Mouse (Mus musculus) midbrain, embryonic 11.5 days (tissue): ENCODE measurements around the gene Sf1. TPM values are rescaled to one million over a fixed set of nuclear protein-coding genes. Genes with fewer than 3 reads are reported as not detected.

Source experiments
- ATAC-seq: fragments of 200-750 bp; cut with Nextera tagmentation; 2 replicates; pipeline ENCODE4 v1.8.0; 2017; ENCODE audit warnings: moderate TSS enrichment, moderate library complexity; ENCODE audit not compliant: low FRiP score
- DNase-seq: peaks from one replicate; pipeline ENCODE4 v3.0.0; 2015; ENCODE audit warnings: low spot score; ENCODE audit errors: missing footprints
- H3K27ac ChIP-seq: fragments of 300-500 bp; sonication (generic); 2 replicates; pipeline ENCODE4 v1.5.1; 2014; ENCODE audit warnings: low read depth, low read length
- H3K27me3 ChIP-seq: fragments of 300-500 bp; sonication (generic); 2 replicates; pipeline ENCODE4 v1.6.1; 2014; ENCODE audit warnings: mild to moderate bottlenecking, low read length, moderate library complexity, mixed read lengths; ENCODE audit not compliant: control insufficient read depth, insufficient read depth
- H3K36me3 ChIP-seq: fragments of 300-500 bp; sonication (generic); 2 replicates; pipeline ENCODE4 v1.6.1; 2014; ENCODE audit warnings: mild to moderate bottlenecking, low read length, moderate library complexity, mixed read lengths; ENCODE audit not compliant: control insufficient read depth, insufficient read depth
- H3K4me1 ChIP-seq: fragments of 300-500 bp; sonication (generic); 2 replicates; pipeline ENCODE4 v1.6.1; 2014; ENCODE audit warnings: low read length; ENCODE audit not compliant: control insufficient read depth, insufficient read depth
- H3K4me2 ChIP-seq: fragments of 300-500 bp; sonication (generic); 2 replicates; pipeline ENCODE4 v1.6.1; 2014; ENCODE audit warnings: mild to moderate bottlenecking, moderate library complexity
- H3K4me3 ChIP-seq: fragments of 300-500 bp; sonication (generic); 2 replicates; pipeline ENCODE4 v1.5.1; 2014; ENCODE audit warnings: low read depth, low read length
- H3K9ac ChIP-seq: fragments of 300-500 bp; sonication (generic); 2 replicates; pipeline ENCODE4 v1.6.1; 2014; ENCODE audit warnings: low read length
- H3K9me3 ChIP-seq: fragments of 300-500 bp; sonication (generic); 2 replicates; pipeline ENCODE4 v1.6.1; 2016; ENCODE audit warnings: low read length; ENCODE audit not compliant: control insufficient read depth
- WGBS: fragments of 180-500 bp; shearing (Covaris S2); extraction: QIAGEN DNeasy Blood & Tissue Kit; methylation state at CpG from one replicate; pipeline ENCODE4 v1.1.7; 2014; 5-methylcytosine and 5-hydroxymethylcytosine counted together
- polyA plus RNA-seq: library from polyadenylated mRNA; unstranded; fragments of >200 nt; fragmentation: Nextera tagmentation; extraction: Ambion mirVana; gene quantifications from 2 replicates; pipeline ENCODE4 v1.2.1, GENCODE M21; 2014

The Sf1 gene
- polyA plus RNA-seq, 1 experiment from 2014 or later: 215 TPM

GRCm38 (mm10) chr19:6364842-6365241 lies 1.4 kb downstream of the Sf1 start:
- WGBS: 3% methylated on average over 2 of the region's 2 CpGs
- H3K27me3 ChIP-seq: no peaks in the 10 kb centered on the region
- H3K4me3 ChIP-seq: peak overlapping the region; percentile 100
- peaks cover 11% of the 10 kb centered on the region for H3K4me1 ChIP-seq
- H3K9ac ChIP-seq: peak overlapping the region; percentile 100
- ATAC-seq: no peak
- H3K4me2 ChIP-seq: peak overlapping the region; percentile 92
- no peak for DNase-seq
- peaks cover 27% of the 10 kb centered on the region for H3K36me3 ChIP-seq
- no peaks in the 10 kb centered on the region for H3K9me3 ChIP-seq
- H3K27ac ChIP-seq: no peak overlapping the region

GRCm38 (mm10) chr19:6370175-6370574 lies 6.7 kb downstream of the Sf1 start:
- Histone ChIP-seq H3K4me2 (no peak overlapping the region), H3K4me1 (peaks cover 3% of the 10 kb centered on the region), H3K4me3 (no peak overlapping the region), H3K27me3 (no peaks in the 10 kb centered on the region), H3K9ac (no peak overlapping the region), H3K36me3 (peaks cover 70% of the 10 kb centered on the region), H3K9me3 (no peaks in the 10 kb centered on the region), H3K27ac (no peak overlapping the region)
- ATAC-seq: no peak
- no peak for DNase-seq
- 87% methylated on average over 2 of the region's 2 CpGs for WGBS

- no peak for DNase-seq
- WGBS: 94% methylated on average over 3 of the region's 3 CpGs
These were observed 8.9 kb downstream of the Sf1 start for GRCm38 (mm10) chr19:6372433-6372832.

GRCm38 (mm10) chr19:6373539-6374400 lies 10.3 kb downstream of the Sf1 start:
- no peaks in the 10 kb centered on the region for H3K9me3 ChIP-seq
- H3K4me3 ChIP-seq: no peak overlapping the region
- no peaks in the 10 kb centered on the region for H3K27me3 ChIP-seq
- H3K4me2 ChIP-seq: no peak overlapping the region
- WGBS: 70% methylated on average over 12 of the region's 12 CpGs
- peaks cover 5% of the 10 kb centered on the region; the same call in 1 of the 2 replicates for H3K4me1 ChIP-seq
- ATAC-seq: peak; percentile 13; the same call in 1 of the 2 replicates
- H3K9ac ChIP-seq: no peak overlapping the region
- DNase-seq: peak; percentile 98
- peaks cover 71% of the 10 kb centered on the region for H3K36me3 ChIP-seq
- H3K27ac ChIP-seq: no peak overlapping the region

More at GRCm38 (mm10) chr19:6372433-6372832, 8.9 kb downstream of the Sf1 start:
- peaks cover 76% of the 10 kb centered on the region for H3K36me3 ChIP-seq
- H3K27me3 ChIP-seq: no peaks in the 10 kb centered on the region
- no peak for ATAC-seq
- no peak overlapping the region for H3K9ac ChIP-seq
- H3K9me3 ChIP-seq: no peaks in the 10 kb centered on the region
- H3K4me2 ChIP-seq: no peak overlapping the region
- no peak overlapping the region for H3K4me3 ChIP-seq
- H3K27ac ChIP-seq: no peak overlapping the region
- peaks cover 3% of the 10 kb centered on the region; the same call in 1 of the 2 replicates for H3K4me1 ChIP-seq

GRCm38 (mm10) chr19:6374571-6374970 lies 11.1 kb downstream of the Sf1 start:
- no peaks in the 10 kb centered on the region for H3K27me3 ChIP-seq
- no peak for ATAC-seq
- no peak overlapping the region for H3K4me2 ChIP-seq
- no peak overlapping the region for H3K27ac ChIP-seq
- peaks cover 5% of the 10 kb centered on the region; the same call in 1 of the 2 replicates for H3K4me1 ChIP-seq
- H3K36me3 ChIP-seq: peaks cover 69% of the 10 kb centered on the region
- no peaks in the 10 kb centered on the region for H3K9me3 ChIP-seq
- 98% methylated on average over 10 of the region's 10 CpGs for WGBS
- no peak for DNase-seq
- no peak overlapping the region for H3K9ac ChIP-seq
- no peak overlapping the region for H3K4me3 ChIP-seq

GRCm38 (mm10) chr19:6375423-6376254 lies 12.1 kb downstream of the Sf1 start:
- Histone ChIP-seq H3K9me3 (no peaks in the 10 kb centered on the region), H3K9ac (no peak overlapping the region), H3K27ac (no peak overlapping the region), H3K4me1 (peaks cover 5% of the 10 kb centered on the region; the same call in 1 of the 2 replicates), H3K4me2 (no peak overlapping the region), H3K4me3 (no peak overlapping the region), H3K36me3 (peaks cover 65% of the 10 kb centered on the region), H3K27me3 (no peaks in the 10 kb centered on the region)
- DNase-seq (no peak), ATAC-seq (no peak)
- 93% methylated on average over 38 of the region's 42 CpGs for WGBS

GRCm38 (mm10) chr19:6376255-6376564 lies 12.7 kb downstream of the Sf1 start:
- H3K9ac ChIP-seq: no peak overlapping the region
- 71% methylated on average over 14 of the region's 14 CpGs for WGBS
- peaks cover 5% of the 10 kb centered on the region; the same call in 1 of the 2 replicates for H3K4me1 ChIP-seq
- peaks cover 61% of the 10 kb centered on the region for H3K36me3 ChIP-seq
- no peaks in the 10 kb centered on the region for H3K27me3 ChIP-seq
- ATAC-seq (no peak), DNase-seq (peak; percentile 92)
- no peaks in the 10 kb centered on the region for H3K9me3 ChIP-seq
- H3K4me3 ChIP-seq: no peak overlapping the region
- no peak overlapping the region for H3K4me2 ChIP-seq
- no peak overlapping the region for H3K27ac ChIP-seq

- Histone ChIP-seq H3K4me2 (no peak overlapping the region), H3K9ac (no peak overlapping the region), H3K36me3 (peaks cover 57% of the 10 kb centered on the region), H3K27me3 (no peaks in the 10 kb centered on the region), H3K4me1 (peaks cover 5% of the 10 kb centered on the region; the same call in 1 of the 2 replicates), H3K4me3 (no peak overlapping the region), H3K9me3 (no peaks in the 10 kb centered on the region), H3K27ac (no peak overlapping the region)
- 82% methylated on average over 2 of the region's 2 CpGs for WGBS
- ATAC-seq: no peak
- DNase-seq: no peak
These were observed 13.2 kb downstream of the Sf1 start for GRCm38 (mm10) chr19:6376643-6377042.
